Mouse (Mus musculus): ENCODE measurements around the gene Arhgef12. TPM values are rescaled to one million over a fixed set of nuclear protein-coding genes. Genes with fewer than 3 reads are reported as not detected.
A peak's percentile ranks its signal among the peaks of the same experiment; 100 is the strongest.

Arhgef12 gene
- polyA plus RNA-seq, 1 experiment from 2014 or later, result 14.0 TPM

- Histone ChIP-seq H3K4me1 (ENCODE audit: control insufficient read depth, insufficient read depth, low read length) (no peaks in the 10 kb centered on the region), H3K27ac (replicated peaks; ENCODE audit: low read depth, low read length) (no peak overlapping the region), H3K4me2 (ENCODE audit: low read depth, low read length) (no peak overlapping the region), H3K9ac (ENCODE audit: low read depth, low read length) (no peak overlapping the region), H3K36me3 (ENCODE audit: control insufficient read depth, insufficient read depth, low read length) (no peaks in the 10 kb centered on the region), H3K4me3 (ENCODE audit: low read depth, low read length) (no peak overlapping the region), H3K9me3 (ENCODE audit: control insufficient read depth, low read length) (no peaks in the 10 kb centered on the region), H3K27me3 (replicated peaks; ENCODE audit: control insufficient read depth, insufficient read depth, low read length) (no peaks in the 10 kb centered on the region; the same call in 1 of the 2 replicates)
- ATAC-seq (ENCODE audit: low read depth) (no peak), DNase-seq (ENCODE audit: low spot score) (no peak)
- 57% methylated on average over 7 of the region's 7 CpGs for WGBS
Measured at GRCm38 (mm10) chr9:42932146-42932545, 174.9 kb downstream of the Arhgef12 start.

- 60% methylated on average over 10 of the region's 10 CpGs for WGBS
- ATAC-seq (ENCODE audit: low read depth), result peak; percentile 68; the same call in 1 of the 2 replicates
- Histone ChIP-seq H3K4me2 (ENCODE audit: low read depth, low read length) (no peak overlapping the region), H3K4me1 (ENCODE audit: control insufficient read depth, insufficient read depth, low read length) (no peaks in the 10 kb centered on the region), H3K27me3 (replicated peaks; ENCODE audit: control insufficient read depth, insufficient read depth, low read length) (no peaks in the 10 kb centered on the region; the same call in 1 of the 2 replicates), H3K9ac (ENCODE audit: low read depth, low read length) (no peak overlapping the region), H3K36me3 (ENCODE audit: control insufficient read depth, insufficient read depth, low read length) (no peaks in the 10 kb centered on the region), H3K27ac (replicated peaks; ENCODE audit: low read depth, low read length) (no peak overlapping the region), H3K4me3 (ENCODE audit: low read depth, low read length) (no peak overlapping the region), H3K9me3 (ENCODE audit: control insufficient read depth, low read length) (no peaks in the 10 kb centered on the region)
- peak; percentile 44 for DNase-seq (ENCODE audit: low spot score)
Measured at GRCm38 (mm10) chr9:42927498-42927897, 179.5 kb downstream of the Arhgef12 start.

- WGBS, result 77% methylated on average over 6 of the region's 6 CpGs
- Histone ChIP-seq H3K27ac (replicated peaks; ENCODE audit: low read depth, low read length) (no peak overlapping the region), H3K27me3 (replicated peaks; ENCODE audit: control insufficient read depth, insufficient read depth, low read length) (no peaks in the 10 kb centered on the region; the same call in 1 of the 2 replicates), H3K4me1 (ENCODE audit: control insufficient read depth, insufficient read depth, low read length) (no peaks in the 10 kb centered on the region), H3K4me2 (ENCODE audit: low read depth, low read length) (no peak overlapping the region), H3K36me3 (ENCODE audit: control insufficient read depth, insufficient read depth, low read length) (no peaks in the 10 kb centered on the region), H3K4me3 (ENCODE audit: low read depth, low read length) (no peak overlapping the region), H3K9me3 (ENCODE audit: control insufficient read depth, low read length) (no peaks in the 10 kb centered on the region), H3K9ac (ENCODE audit: low read depth, low read length) (no peak overlapping the region)
- DNase-seq (ENCODE audit: low spot score) (no peak), ATAC-seq (ENCODE audit: low read depth) (no peak)
Measured at GRCm38 (mm10) chr9:42926564-42926963, 180.5 kb downstream of the Arhgef12 start.

- Histone ChIP-seq H3K4me1 (ENCODE audit: control insufficient read depth, insufficient read depth, low read length) (no peaks in the 10 kb centered on the region), H3K9me3 (ENCODE audit: control insufficient read depth, low read length) (no peaks in the 10 kb centered on the region), H3K9ac (ENCODE audit: low read depth, low read length) (no peak overlapping the region), H3K4me3 (ENCODE audit: low read depth, low read length) (no peak overlapping the region), H3K27me3 (replicated peaks; ENCODE audit: control insufficient read depth, insufficient read depth, low read length) (no peaks in the 10 kb centered on the region), H3K27ac (replicated peaks; ENCODE audit: low read depth, low read length) (no peak overlapping the region), H3K4me2 (ENCODE audit: low read depth, low read length) (no peak overlapping the region), H3K36me3 (ENCODE audit: control insufficient read depth, insufficient read depth, low read length) (no peaks in the 10 kb centered on the region)
- DNase-seq (ENCODE audit: low spot score) (no peak), ATAC-seq (ENCODE audit: low read depth) (no peak)
- 66% methylated on average over 4 of the region's 4 CpGs for WGBS
Measured at GRCm38 (mm10) chr9:42921830-42922229, 185.2 kb downstream of the Arhgef12 start.

- Histone ChIP-seq H3K27me3 (replicated peaks; ENCODE audit: control insufficient read depth, insufficient read depth, low read length) (no peaks in the 10 kb centered on the region), H3K9ac (ENCODE audit: low read depth, low read length) (no peak overlapping the region), H3K9me3 (ENCODE audit: control insufficient read depth, low read length) (no peaks in the 10 kb centered on the region), H3K4me2 (ENCODE audit: low read depth, low read length) (no peak overlapping the region), H3K4me1 (ENCODE audit: control insufficient read depth, insufficient read depth, low read length) (no peaks in the 10 kb centered on the region), H3K27ac (replicated peaks; ENCODE audit: low read depth, low read length) (no peak overlapping the region), H3K4me3 (ENCODE audit: low read depth, low read length) (no peak overlapping the region), H3K36me3 (ENCODE audit: control insufficient read depth, insufficient read depth, low read length) (no peaks in the 10 kb centered on the region)
- 26% methylated on average over 7 of the region's 7 CpGs for WGBS
- no peak for ATAC-seq (ENCODE audit: low read depth)
- peak; percentile 23 for DNase-seq (ENCODE audit: low spot score)
Measured at GRCm38 (mm10) chr9:42920190-42920589, 186.8 kb downstream of the Arhgef12 start.

GRCm38 (mm10) chr9:42917911-42918310 is 189.1 kb downstream of the Arhgef12 start:
- no peaks in the 10 kb centered on the region for H3K27me3 ChIP-seq (replicated peaks; ENCODE audit: control insufficient read depth, insufficient read depth, low read length)
- H3K9ac ChIP-seq (ENCODE audit: low read depth, low read length), result no peak overlapping the region
- DNase-seq (ENCODE audit: low spot score), result no peak
- H3K4me1 ChIP-seq (ENCODE audit: control insufficient read depth, insufficient read depth, low read length), result no peaks in the 10 kb centered on the region
- no peak overlapping the region for H3K27ac ChIP-seq (replicated peaks; ENCODE audit: low read depth, low read length)
- no peaks in the 10 kb centered on the region for H3K9me3 ChIP-seq (ENCODE audit: control insufficient read depth, low read length)
- WGBS, result 80% methylated on average over 7 of the region's 7 CpGs
- H3K4me2 ChIP-seq (ENCODE audit: low read depth, low read length), result no peak overlapping the region
- no peak overlapping the region for H3K4me3 ChIP-seq (ENCODE audit: low read depth, low read length)
- no peaks in the 10 kb centered on the region for H3K36me3 ChIP-seq (ENCODE audit: control insufficient read depth, insufficient read depth, low read length)
- no peak for ATAC-seq (ENCODE audit: low read depth)

Other genes starting within 250 kb of the Arhgef12 start
- 0.78 and 1.1 TPM in 2 replicates for gene Grik4, start 162.7 kb downstream of the Arhgef12 start, polyA plus RNA-seq (2014; fragmentation: Nextera tagmentation; extraction: Ambion mirVana)
- gene Tmem136, start 9.3 kb upstream of the Arhgef12 start, polyA plus RNA-seq (2014; fragmentation: Nextera tagmentation; extraction: Ambion mirVana), result 5.7 and 7.8 TPM in 2 replicates
- gene Pou2f3, start 103.1 kb upstream of the Arhgef12 start, polyA plus RNA-seq (2014; fragmentation: Nextera tagmentation; extraction: Ambion mirVana), result 3.8 and 4.5 TPM in 2 replicates
- gene Oaf, start 132.7 kb upstream of the Arhgef12 start, polyA plus RNA-seq (2014; fragmentation: Nextera tagmentation; extraction: Ambion mirVana), result 118 and 123 TPM in 2 replicates
- 37.1 and 43.5 TPM in 2 replicates for gene Trim29, start 203.6 kb upstream of the Arhgef12 start, polyA plus RNA-seq (2014; fragmentation: Nextera tagmentation; extraction: Ambion mirVana)